Mouse (Mus musculus) left cerebral cortex, adult 2 months (tissue): Measurements from ENCODE around the gene 8030474K03Rik. TPM values are rescaled to one million over a fixed set of nuclear protein-coding genes. Genes with fewer than 3 reads are reported as not detected.

Source experiments
- DNase-seq, 2 experiments: peaks; one replicate each; pipeline ENCODE4 v3.0.0; 2021 to 2022; ENCODE audit warnings: low spot score in 2 of 2, mixed read lengths in 1 of 2; ENCODE audit errors: extremely low spot score in 1 of 2
- H3K27ac ChIP-seq: fragments of 200-600 bp; 2 replicates; pipeline ENCODE4 v1.8.1; 2022
- H3K4me3 ChIP-seq: fragments of 200-600 bp; 2 replicates; pipeline ENCODE4 v1.8.1; 2022
- CTCF ChIP-seq: fragments of 200-600 bp; IDR thresholded peaks from 2 replicates; pipeline ENCODE4 v1.8.1; 2022; ENCODE audit warnings: antibody characterized with exemption, mild to moderate bottlenecking, moderate library complexity
- intact Hi-C: fragments of 180-260 bp; cut with DNase I; formaldehyde crosslinking; loops from one replicate; pipeline ENCODE4 v1.15.1; 2025
- total RNA-seq, 2 experiments: library from RNA; stranded (reverse); gene quantifications; 2 replicates each; pipeline ENCODE4 v1.2.3; 2021

The 8030474K03Rik gene
- total RNA-seq, 2 experiments from 2014 or later: not detected

DNA sequence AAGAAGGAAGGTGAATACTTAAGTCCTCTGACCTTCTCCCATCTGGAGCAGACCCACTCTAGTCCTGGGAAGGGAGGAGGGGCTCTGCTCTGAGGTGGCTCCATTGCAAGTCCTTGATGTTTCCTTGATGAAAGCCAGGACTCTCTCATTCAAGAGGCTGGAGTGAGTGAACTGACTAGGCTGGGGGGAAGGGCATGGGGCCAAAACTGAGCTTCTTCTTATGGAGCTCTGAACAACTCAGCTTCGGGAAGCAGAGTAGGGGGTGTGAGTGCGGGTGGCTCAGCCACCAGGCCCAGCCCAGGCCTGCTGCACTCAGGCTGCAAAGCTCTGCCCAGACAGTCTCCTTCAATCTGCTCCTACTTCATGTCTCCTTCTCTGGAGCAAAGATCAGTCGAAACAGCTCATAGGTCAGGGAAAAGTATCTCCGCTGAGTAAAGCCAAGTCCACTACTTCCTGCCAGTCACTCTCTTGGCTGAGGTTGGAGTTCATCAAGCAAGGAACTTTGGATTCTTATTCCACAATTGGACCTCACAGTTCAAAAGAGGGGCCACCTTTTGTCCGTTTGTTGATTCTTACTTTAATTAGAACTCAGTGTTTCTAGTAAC lies 52.8 kb downstream of the 8030474K03Rik start:
- no peak for TF ChIP-seq CTCF
- intact Hi-C loops: no loop called here
- H3K4me3 ChIP-seq: no peak overlapping the region
- no peak for DNase-seq
- no peak overlapping the region for H3K27ac ChIP-seq

Other genes starting within 250 kb of the 8030474K03Rik start
- gene Ogt, start 154.6 kb upstream of the 8030474K03Rik start, total RNA-seq: 100 to 1,000 TPM; 232 to 236 TPM
- gene Cxcr3, start 60.4 kb upstream of the 8030474K03Rik start, total RNA-seq: not detected
- gene Gm4779, start 233 bp upstream of the 8030474K03Rik start, total RNA-seq: under 1 TPM in 1 of 2 experiments, not detected in 1; 0.30 TPM
- gene Nhsl2, start 54.7 kb downstream of the 8030474K03Rik start, total RNA-seq: 10 to 100 TPM; 37.0 to 38.0 TPM